Mouse (Mus musculus) kidney, embryonic 14.5 days (tissue): ENCODE results near the gene Golt1b. TPM values are rescaled to one million over a fixed set of nuclear protein-coding genes. Genes with fewer than 3 reads are reported as not detected.

Experiments used
- polyA plus RNA-seq: library from polyadenylated mRNA; unstranded; fragments of >200 nt; fragmentation: Nextera tagmentation; extraction: Ambion mirVana; gene quantifications from 2 replicates; pipeline ENCODE4 v1.2.1, GENCODE M21; 2014

Golt1b gene
- polyA plus RNA-seq, 1 experiment from 2014 or later = 122 TPM

Other genes starting within 250 kb of the Golt1b start
- 0.53 and 1.3 TPM in 2 replicates for gene Slco1a6, start 178.7 kb upstream of the Golt1b start, polyA plus RNA-seq
- not detected in 2 replicates for gene Iapp, start 88.8 kb upstream of the Golt1b start, polyA plus RNA-seq
- 0.12 TPM in 1 of 2 replicates, not detected in the other for gene Slco1a5, start 64.2 kb upstream of the Golt1b start, polyA plus RNA-seq
- gene Pyroxd1, start 41.6 kb upstream of the Golt1b start, polyA plus RNA-seq = 17.3 and 19.6 TPM in 2 replicates
- gene Recql, start 134 bp upstream of the Golt1b start, polyA plus RNA-seq = 18.3 and 30.8 TPM in 2 replicates
- gene Spx, start 26.2 kb downstream of the Golt1b start, polyA plus RNA-seq = 0.43 and 0.95 TPM in 2 replicates
- not detected in 2 replicates for gene Gys2, start 85.9 kb downstream of the Golt1b start, polyA plus RNA-seq
- gene Ldhb, start 120.7 kb downstream of the Golt1b start, polyA plus RNA-seq = 578 and 592 TPM in 2 replicates
- gene Kcnj8, start 184.4 kb downstream of the Golt1b start, polyA plus RNA-seq = 18.8 and 21.0 TPM in 2 replicates